Mouse (Mus musculus) limb, embryonic 11.5 days (tissue): ENCODE results near the gene Pacsin3. TPM values are rescaled to one million over a fixed set of nuclear protein-coding genes. Genes with fewer than 3 reads are reported as not detected.
A peak's percentile ranks its signal among the peaks of the same experiment; 100 is the strongest.

Experiments used
- ATAC-seq: fragments of 200-750 bp; cut with Nextera tagmentation; 2 replicates; pipeline ENCODE4 v1.8.0; 2017; ENCODE audit warnings: low read depth; ENCODE audit not compliant: insufficient number of reproducible peaks, low FRiP score, low TSS enrichment
- DNase-seq: peaks from one replicate; pipeline ENCODE4 v3.0.0-alpha.2; 2015; ENCODE audit warnings: low spot score
- H3K27ac ChIP-seq: fragments of 300-500 bp; sonication (generic); replicated peaks from 2 replicates; pipeline ENCODE4 v1.5.1; 2014; ENCODE audit warnings: low read depth, mild to moderate bottlenecking, low read length
- H3K27me3 ChIP-seq: fragments of 300-500 bp; sonication (generic); 2 replicates; pipeline ENCODE4 v1.6.1; 2014; ENCODE audit warnings: mild to moderate bottlenecking, low read length, mixed read lengths; ENCODE audit not compliant: control insufficient read depth, insufficient read depth
- H3K36me3 ChIP-seq: fragments of 300-500 bp; sonication (generic); 2 replicates; pipeline ENCODE4 v1.6.1; 2014; ENCODE audit warnings: mild to moderate bottlenecking, low read length, moderate library complexity, mixed read lengths; ENCODE audit not compliant: control insufficient read depth, insufficient read depth
- H3K4me1 ChIP-seq: fragments of 300-500 bp; sonication (generic); 2 replicates; pipeline ENCODE4 v1.6.1; 2014; ENCODE audit warnings: low read length, mixed read lengths; ENCODE audit not compliant: control insufficient read depth, insufficient read depth
- H3K4me2 ChIP-seq: fragments of 300-500 bp; sonication (generic); 2 replicates; pipeline ENCODE4 v1.6.1; 2014; ENCODE audit warnings: low read depth, mild to moderate bottlenecking, moderate library complexity; ENCODE audit not compliant: severe bottlenecking
- H3K4me3 ChIP-seq: fragments of 300-500 bp; sonication (generic); 2 replicates; pipeline ENCODE4 v1.5.1; 2014; ENCODE audit warnings: low read depth, low read length
- H3K9ac ChIP-seq: fragments of 300-500 bp; sonication (generic); 2 replicates; pipeline ENCODE4 v1.6.1; 2014; ENCODE audit warnings: mild to moderate bottlenecking, low read length
- H3K9me3 ChIP-seq: fragments of 300-500 bp; sonication (generic); 2 replicates; pipeline ENCODE4 v1.6.1; 2016; ENCODE audit warnings: low read length; ENCODE audit not compliant: control insufficient read depth
- WGBS: fragments of 180-500 bp; shearing (Covaris S2); extraction: QIAGEN DNeasy Blood & Tissue Kit; methylation state at CpG from one replicate; pipeline ENCODE4 v1.1.7; 2014; 5-methylcytosine and 5-hydroxymethylcytosine counted together
- polyA plus RNA-seq: library from polyadenylated mRNA; unstranded; fragments of >200 nt; fragmentation: Nextera tagmentation; extraction: Ambion mirVana; gene quantifications from 2 replicates; pipeline ENCODE4 v1.2.1, GENCODE M21; 2014

The Pacsin3 gene
- polyA plus RNA-seq, 1 experiment from 2014 or later: 29.5 TPM

- WGBS: 0% methylated on average over 52 of the region's 52 CpGs
- H3K4me2 ChIP-seq: peak overlapping the region; percentile 95
- H3K9me3 ChIP-seq: no peaks in the 10 kb centered on the region
- H3K27ac ChIP-seq: peak overlapping the region; percentile 61
- ATAC-seq: peak; percentile 66
- H3K36me3 ChIP-seq: peaks cover 4% of the 10 kb centered on the region; the same call in 1 of the 2 replicates
- peak overlapping the region; percentile 72 for H3K9ac ChIP-seq
- H3K27me3 ChIP-seq: peaks cover 10% of the 10 kb centered on the region
- peaks cover 27% of the 10 kb centered on the region for H3K4me1 ChIP-seq
- DNase-seq: peak; percentile 81
- H3K4me3 ChIP-seq: peak overlapping the region; percentile 67
These were observed 737 bp downstream of the Pacsin3 start for GRCm38 (mm10) chr2:91256256-91257125.

- DNase-seq (peak; percentile 80), ATAC-seq (peak; percentile 80)
- Histone ChIP-seq H3K36me3 (peaks cover 4% of the 10 kb centered on the region; the same call in 1 of the 2 replicates), H3K27ac (peak overlapping the region; percentile 69), H3K9me3 (no peaks in the 10 kb centered on the region), H3K27me3 (peaks cover 10% of the 10 kb centered on the region), H3K9ac (peak overlapping the region; percentile 72), H3K4me3 (peak overlapping the region; percentile 67), H3K4me2 (peak overlapping the region; percentile 95), H3K4me1 (peaks cover 27% of the 10 kb centered on the region)
- 1% methylated on average over 22 of the region's 22 CpGs for WGBS
These were observed 1.6 kb downstream of the Pacsin3 start for GRCm38 (mm10) chr2:91257126-91257980.

GRCm38 (mm10) chr2:91258054-91258453, 2.3 kb downstream of the Pacsin3 start:
- H3K4me1 ChIP-seq: peaks cover 27% of the 10 kb centered on the region
- peaks cover 10% of the 10 kb centered on the region for H3K27me3 ChIP-seq
- peak overlapping the region; percentile 67 for H3K4me3 ChIP-seq
- peaks cover 4% of the 10 kb centered on the region; the same call in 1 of the 2 replicates for H3K36me3 ChIP-seq
- H3K27ac ChIP-seq: 0 out of 2 replicates have a peak overlapping the region, but pooled peaks have one; percentile 69
- no peaks in the 10 kb centered on the region for H3K9me3 ChIP-seq
- no peak for ATAC-seq
- peak overlapping the region; percentile 95 for H3K4me2 ChIP-seq
- WGBS: 79% methylated on average over 5 of the region's 5 CpGs
- DNase-seq: no peak
- peak overlapping the region; percentile 72 for H3K9ac ChIP-seq

- peaks cover 7% of the 10 kb centered on the region; the same call in 1 of the 2 replicates for H3K36me3 ChIP-seq
- H3K27me3 ChIP-seq: peaks cover 10% of the 10 kb centered on the region
- H3K4me1 ChIP-seq: peaks cover 27% of the 10 kb centered on the region
- no peak for ATAC-seq
- no peak overlapping the region for H3K27ac ChIP-seq
- DNase-seq: no peak
- H3K4me3 ChIP-seq: no peak overlapping the region
- no peak overlapping the region for H3K9ac ChIP-seq
- no peak overlapping the region for H3K4me2 ChIP-seq
- H3K9me3 ChIP-seq: no peaks in the 10 kb centered on the region
- WGBS: 55% methylated on average over 1 of the region's 1 CpGs
These were observed 3.1 kb downstream of the Pacsin3 start for GRCm38 (mm10) chr2:91258830-91259229.

GRCm38 (mm10) chr2:91259493-91259892, 3.7 kb downstream of the Pacsin3 start:
- Histone ChIP-seq H3K36me3 (peaks cover 7% of the 10 kb centered on the region; the same call in 1 of the 2 replicates), H3K4me2 (no peak overlapping the region), H3K4me3 (no peak overlapping the region), H3K4me1 (peaks cover 33% of the 10 kb centered on the region), H3K27me3 (peaks cover 7% of the 10 kb centered on the region), H3K9ac (no peak overlapping the region), H3K27ac (no peak overlapping the region), H3K9me3 (no peaks in the 10 kb centered on the region)
- DNase-seq (no peak), ATAC-seq (no peak)
- WGBS: 88% methylated on average over 1 of the region's 1 CpGs

GRCm38 (mm10) chr2:91263692-91264660, 8.2 kb downstream of the Pacsin3 start:
- H3K9me3 ChIP-seq: no peaks in the 10 kb centered on the region

GRCm38 (mm10) chr2:91264711-91265681, 9.2 kb downstream of the Pacsin3 start, which contains the start of gene Arfgap2:
Gene Arfgap2 (plus strand): TSS chr2:91264974.
- peak within 1 kb of the TSS; percentile 87 for H3K27ac ChIP-seq
- no peaks in the 10 kb centered on the region for H3K27me3 ChIP-seq
- 2% methylated on average over 72 of the region's 72 CpGs for WGBS
- H3K4me2 ChIP-seq: peak within 1 kb of the TSS; percentile 65
- no peaks in the 10 kb centered on the region for H3K9me3 ChIP-seq
- peak within 1 kb of the TSS; percentile 92 for H3K4me3 ChIP-seq
- H3K4me1 ChIP-seq: peaks cover 8% of the 10 kb centered on the region
- peak; percentile 98 for ATAC-seq
- peak; percentile 98 for DNase-seq
- H3K9ac ChIP-seq: peak within 1 kb of the TSS; percentile 94
- H3K36me3 ChIP-seq: peaks cover 29% of the 10 kb centered on the region

More at GRCm38 (mm10) chr2:91263692-91264660, 8.2 kb downstream of the Pacsin3 start:
- WGBS: 88% methylated on average over 17 of the region's 17 CpGs
- Histone ChIP-seq H3K36me3 (peaks cover 21% of the 10 kb centered on the region), H3K9ac (peak overlapping the region; percentile 55), H3K4me2 (peak overlapping the region; percentile 65), H3K4me1 (peaks cover 8% of the 10 kb centered on the region), H3K27me3 (no peaks in the 10 kb centered on the region), H3K27ac (peak overlapping the region; percentile 87), H3K4me3 (peak overlapping the region; percentile 92)
- no peak for DNase-seq
- ATAC-seq: peak; percentile 5; the same call in 1 of the 2 replicates
